Mouse (Mus musculus) left cerebral cortex, adult 18-20 months (tissue): ENCODE measurements around the gene Edaradd. TPM values are rescaled to one million over a fixed set of nuclear protein-coding genes. Genes with fewer than 3 reads are reported as not detected.
"Not testable (repeated sequence)": the region's sequence is repeated elsewhere in the genome, so short reads cannot be mapped to it uniquely, and the experiment has no call there.

Experiments used
- DNase-seq, 2 experiments: peaks; one replicate each; pipeline ENCODE4 v3.0.0; 2021 to 2022; ENCODE audit warnings: low spot score in 2 of 2, mixed read lengths in 1 of 2
- total RNA-seq, 2 experiments: library from RNA; stranded (reverse); gene quantifications; 2 replicates each; pipeline ENCODE4 v1.2.3; 2021

Gene Edaradd
- total RNA-seq, 2 experiments from 2014 or later, result 0.12 to 0.16 TPM

DNA sequence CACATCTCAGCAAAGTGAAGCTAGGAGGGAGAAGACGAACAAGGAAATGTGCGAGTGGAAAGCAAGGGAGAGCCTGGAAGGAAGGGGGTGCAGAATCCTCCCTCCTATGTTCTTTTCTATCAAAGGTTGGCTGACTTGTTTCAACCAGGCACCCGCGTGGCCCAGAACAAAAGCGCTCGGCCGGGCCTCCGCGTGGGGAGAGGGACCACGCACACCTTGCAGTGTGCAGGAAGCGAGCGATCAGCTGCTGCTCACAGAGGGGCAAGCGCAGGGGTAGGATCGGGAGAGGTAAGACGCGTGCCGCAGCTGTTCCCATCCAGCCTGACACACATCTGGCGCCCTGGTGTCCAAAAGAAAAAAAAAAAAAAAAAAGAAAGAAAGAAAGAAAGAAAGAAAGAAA lies 867 bp downstream of the Edaradd start:
- DNase-seq, result no peak

- no peak for DNase-seq
Observed at GRCm38 (mm10) chr13:12511189-12511965, 8.9 kb downstream of the Edaradd start.

DNA sequence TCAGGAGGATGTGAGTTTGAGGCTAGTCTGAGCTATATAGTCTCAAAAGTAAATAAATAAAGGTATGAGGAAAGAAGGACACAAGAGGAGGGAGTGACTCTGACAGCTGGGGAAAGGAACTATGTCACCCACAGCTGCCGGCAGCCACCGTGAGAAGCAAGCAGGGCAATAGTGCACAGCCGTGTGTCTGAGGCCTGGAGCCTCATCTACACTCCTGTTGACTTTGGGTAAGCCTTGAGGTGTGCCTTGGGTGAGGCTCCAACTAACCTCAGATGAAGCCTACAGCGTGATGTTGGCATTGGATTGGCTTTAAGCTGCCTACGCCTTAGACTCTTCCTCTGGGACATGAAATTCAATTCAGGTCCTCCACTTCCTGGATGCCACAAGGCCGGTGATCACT lies 10.2 kb downstream of the Edaradd start:
- no peak for DNase-seq

DNA sequence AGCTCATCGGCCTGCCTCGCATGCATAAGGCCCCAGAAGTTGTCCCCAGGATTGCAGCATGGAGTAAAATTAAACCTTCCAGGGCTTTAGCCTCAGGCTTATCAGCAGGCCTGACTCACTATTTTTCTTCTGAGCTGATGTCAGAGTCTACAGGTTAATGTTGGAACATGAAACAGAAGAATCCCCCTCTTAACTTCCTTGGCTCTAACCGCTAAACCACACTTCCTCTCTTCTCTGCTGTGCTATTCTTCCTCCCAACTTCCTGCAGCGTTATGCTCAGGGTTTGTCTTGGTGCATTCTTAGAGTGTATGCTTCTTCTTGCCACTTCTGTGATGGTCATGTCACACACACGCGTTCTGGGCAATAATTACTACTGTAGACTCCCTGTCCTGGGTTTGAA lies 12.8 kb downstream of the Edaradd start:
- DNase-seq, result no peak

DNA sequence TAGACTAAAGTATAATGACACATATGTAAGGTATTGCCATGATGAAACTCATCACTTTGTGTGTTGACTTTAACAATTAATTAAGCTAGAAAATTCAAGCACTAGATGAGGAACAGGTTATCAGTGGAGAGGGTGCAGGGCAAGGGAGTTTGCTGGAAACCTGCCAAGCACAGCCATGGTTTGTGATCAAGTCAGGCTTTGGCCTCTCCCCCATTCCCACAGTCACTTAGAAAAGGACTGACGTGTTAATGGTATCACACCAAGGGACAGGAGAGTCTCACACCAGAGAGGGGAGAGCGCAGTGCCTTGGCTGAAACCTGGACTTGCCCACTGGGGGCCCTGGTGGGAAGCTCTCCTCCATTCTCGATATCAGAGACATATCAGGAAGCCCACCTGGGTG lies 14.9 kb downstream of the Edaradd start:
- no peak for DNase-seq

DNA sequence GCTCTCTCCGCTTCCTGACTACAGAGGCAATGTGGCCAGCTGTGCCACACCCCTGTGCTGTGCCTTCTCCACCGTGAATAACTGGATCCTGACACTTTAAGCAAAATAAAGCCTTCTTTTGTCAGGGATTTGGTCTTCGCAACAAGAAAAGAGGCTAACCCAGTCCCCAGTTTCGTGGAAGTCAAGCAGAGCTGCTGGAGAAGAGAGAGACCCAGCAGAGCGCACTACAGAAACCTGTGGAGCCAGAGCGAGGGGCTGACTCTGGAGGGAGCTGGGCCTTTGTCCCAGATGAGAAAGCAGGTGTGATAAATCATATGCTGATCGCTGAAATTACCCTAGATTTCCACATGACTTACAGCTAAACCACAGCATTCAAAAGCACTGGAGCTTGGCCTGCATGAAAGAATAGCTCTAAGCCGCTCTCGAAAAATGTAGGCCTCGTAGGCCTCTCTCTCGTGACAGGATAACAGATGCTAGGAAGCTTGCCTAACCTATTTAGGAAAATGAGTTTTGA lies 16.9 kb downstream of the Edaradd start:
- no peak for DNase-seq

DNA sequence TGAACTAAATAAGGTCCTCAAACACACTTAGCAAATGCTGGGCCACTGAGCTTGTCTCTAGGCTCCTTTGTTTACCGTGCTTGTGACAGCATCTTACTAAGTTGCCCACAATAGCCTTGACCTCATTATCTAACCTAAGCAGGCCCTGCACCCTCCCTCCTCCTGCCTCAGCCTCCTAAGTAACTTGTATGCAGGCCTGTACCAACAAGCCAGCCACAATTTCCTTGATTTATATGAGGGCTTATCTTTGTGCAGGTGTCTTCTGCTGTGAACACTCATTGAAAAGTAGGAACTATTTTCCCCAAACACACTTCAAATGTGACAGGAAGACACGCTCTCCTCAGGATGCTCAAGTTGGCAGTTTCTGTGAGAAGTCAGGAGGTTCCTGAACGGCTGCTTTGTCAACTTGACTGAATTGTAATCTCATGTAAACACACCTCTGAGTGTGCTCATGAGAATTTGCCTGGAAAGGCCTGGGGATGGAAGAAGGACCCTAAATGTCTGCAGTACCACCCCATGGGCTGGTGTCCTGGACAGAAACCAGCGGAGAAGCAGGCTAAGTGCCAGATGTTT lies 17.5 kb downstream of the Edaradd start:
- no peak for DNase-seq

DNA sequence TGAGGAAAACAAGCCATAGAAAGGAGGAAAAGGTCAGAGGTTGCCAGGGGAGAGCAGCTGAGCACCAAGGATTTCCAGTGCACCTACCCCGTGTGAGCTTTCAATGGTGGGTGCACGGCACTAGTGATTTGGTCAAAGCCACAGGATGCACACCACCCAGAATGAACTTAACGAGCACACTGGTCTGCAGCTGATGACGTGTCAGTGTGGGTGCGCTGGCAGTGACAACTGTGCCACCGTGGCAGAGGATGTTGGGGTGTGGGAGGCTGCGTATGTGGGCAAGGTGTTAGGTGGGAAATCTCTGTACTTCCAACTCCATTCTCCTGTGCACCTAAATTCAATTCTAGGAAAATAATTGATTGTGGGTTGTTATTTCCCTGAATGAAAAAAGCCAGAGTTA lies 21.1 kb downstream of the Edaradd start:
- peak; percentile 31 to 32 for DNase-seq

GRCm38 (mm10) chr13:12497809-12498208 lies 22.4 kb downstream of the Edaradd start:
- DNase-seq, result no peak

DNA sequence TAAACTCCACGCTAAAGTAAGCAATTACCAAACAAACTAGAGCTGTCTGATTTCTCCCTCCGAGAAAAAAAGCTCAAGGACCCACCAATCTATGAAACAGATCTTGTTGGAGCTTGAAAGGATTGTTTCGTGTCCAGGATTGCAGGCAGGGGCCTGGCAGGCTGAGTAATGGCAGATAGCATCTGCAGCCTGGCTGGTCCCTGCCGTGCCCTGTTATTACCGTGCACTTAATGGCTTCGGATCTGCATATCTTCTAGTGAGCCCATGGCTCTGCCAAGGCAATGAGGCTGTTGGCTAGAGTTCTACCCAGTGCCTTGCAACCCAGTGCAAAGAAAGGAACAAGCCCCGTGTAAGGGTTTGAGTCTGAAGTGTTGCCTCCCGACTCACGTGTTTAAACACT lies 25.5 kb downstream of the Edaradd start:
- DNase-seq, result no peak

GRCm38 (mm10) chr13:12492515-12492914 lies 27.7 kb downstream of the Edaradd start:
- no peak for DNase-seq

DNA sequence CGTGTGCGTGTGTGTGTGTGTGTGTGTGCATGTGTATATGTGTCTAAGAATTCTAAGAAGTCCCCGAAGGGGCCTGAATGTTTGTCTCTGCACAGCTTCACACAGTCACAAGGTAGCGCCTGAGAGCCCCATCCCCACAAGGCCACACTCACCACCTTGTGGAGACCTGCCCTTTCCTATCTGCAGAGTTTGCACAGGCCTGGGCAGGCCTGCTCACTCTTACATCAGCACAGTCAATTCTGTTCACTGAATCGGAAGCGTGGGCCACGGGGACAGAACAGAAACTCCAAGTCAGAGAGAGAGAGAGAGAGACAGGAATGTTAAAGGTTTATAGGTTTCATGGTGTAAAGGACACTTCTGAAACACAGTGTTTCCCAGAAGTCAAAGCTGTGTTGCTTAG lies 34.6 kb downstream of the Edaradd start:
- no peak for DNase-seq

GRCm38 (mm10) chr13:12485197-12485596 lies 35.0 kb downstream of the Edaradd start:
- DNase-seq, result no peak

- no peak for DNase-seq
Observed at GRCm38 (mm10) chr13:12479802-12480201, 40.4 kb downstream of the Edaradd start.

DNA sequence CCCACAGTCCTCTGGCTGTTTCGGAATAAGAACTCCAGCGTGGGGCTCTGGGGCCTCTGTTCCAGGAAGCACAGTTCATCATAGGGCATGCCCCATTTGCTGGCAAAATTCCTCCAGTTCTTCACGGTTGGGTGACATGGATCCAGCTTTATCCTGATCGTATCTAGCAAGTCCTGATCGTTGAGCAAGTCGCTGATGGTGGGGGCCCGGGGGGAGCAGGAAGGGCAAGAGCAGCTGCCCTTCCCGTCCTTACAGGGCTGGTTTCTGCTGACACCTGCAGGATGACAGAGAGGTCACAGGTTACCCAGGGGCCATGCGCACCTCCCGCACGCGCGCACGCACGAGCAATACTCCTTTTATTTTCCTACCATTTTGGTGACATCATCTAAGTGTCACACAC lies 41.9 kb downstream of the Edaradd start:
- DNase-seq, result no peak

DNA sequence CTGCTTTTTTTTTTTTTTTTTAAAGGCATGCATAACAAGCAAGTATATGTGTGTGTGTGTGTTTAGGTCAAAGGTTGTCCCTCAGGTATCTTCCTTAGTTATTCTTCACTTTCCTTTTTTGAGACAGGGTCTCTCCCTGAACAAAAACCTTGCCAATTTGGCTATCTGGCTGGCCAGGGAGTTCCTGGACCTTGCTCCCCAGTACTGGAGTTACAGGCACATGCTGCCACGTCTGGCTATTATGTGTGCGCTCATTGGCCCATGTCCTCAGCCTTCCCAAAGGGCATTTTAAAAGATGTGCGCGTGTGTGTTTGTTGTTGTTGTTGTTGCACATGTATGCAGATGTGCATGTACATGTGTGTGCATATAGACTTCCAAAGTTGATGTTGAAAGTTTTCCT lies 43.4 kb downstream of the Edaradd start:
- DNase-seq, result no peak

- DNase-seq, result no peak
Observed at GRCm38 (mm10) chr13:12475239-12475638, 45.0 kb downstream of the Edaradd start.

- DNase-seq, result peak; percentile 69 to 84
Observed at GRCm38 (mm10) chr13:12473724-12474378, 46.4 kb downstream of the Edaradd start.

- DNase-seq, result no peak
Observed at GRCm38 (mm10) chr13:12468488-12468887, 51.8 kb downstream of the Edaradd start.

DNA sequence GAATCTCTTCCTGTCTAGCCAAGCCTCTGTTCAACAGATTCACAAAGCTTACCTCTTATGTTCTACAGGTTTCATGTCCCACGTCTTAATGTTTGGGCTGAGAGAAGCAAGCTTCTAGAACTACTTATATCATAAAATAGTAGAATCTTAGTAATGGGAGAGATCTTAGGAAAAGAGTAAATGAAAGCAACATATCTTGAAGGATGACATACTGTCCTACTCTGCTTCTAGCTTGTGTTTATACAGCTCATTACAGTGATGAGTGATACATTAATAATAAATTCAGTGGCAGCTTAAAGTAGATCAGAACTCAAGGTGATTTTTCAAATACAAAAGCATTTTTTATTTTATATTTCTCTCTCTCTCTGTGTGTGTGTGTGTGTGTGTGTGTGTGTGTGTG lies 55.4 kb downstream of the Edaradd start, which contains the start of gene Lgals8:
TSS of gene Lgals8 (minus strand) at position 101 of the 400 bp plus-strand sequence.
- DNase-seq, result no peak

- not testable (repeated sequence) for DNase-seq
Observed at GRCm38 (mm10) chr13:12464159-12464558, 56.1 kb downstream of the Edaradd start.

GRCm38 (mm10) chr13:12462623-12463022 lies 57.6 kb downstream of the Edaradd start:
- no peak for DNase-seq
